Mouse (Mus musculus) left cerebral cortex, adult 18-20 months (tissue): ENCODE measurements at regions not wholly inside any gene's neighbourhood (a gene's known extent, or its start where the extent isn't known, plus 50 kb on each side); places are given as distances from the start of the nearest gene placed in this dataset.
"Not testable (repeated sequence)": the region's sequence is repeated elsewhere in the genome, so short reads cannot be mapped to it uniquely, and the experiment has no call there.

Experiments used
- DNase-seq, 2 experiments: peaks; one replicate each; pipeline ENCODE4 v3.0.0; 2021 to 2022; ENCODE audit warnings: low spot score in 2 of 2, mixed read lengths in 1 of 2

GRCm38 (mm10) chr5:68252671-68253070 is 221.0 kb downstream of the Grxcr1 start:
- DNase-seq = peak; percentile 70 to 74

- DNase-seq = no peak
These were observed 221.8 kb downstream of the Grxcr1 start for GRCm38 (mm10) chr5:68253476-68253875.

DNA sequence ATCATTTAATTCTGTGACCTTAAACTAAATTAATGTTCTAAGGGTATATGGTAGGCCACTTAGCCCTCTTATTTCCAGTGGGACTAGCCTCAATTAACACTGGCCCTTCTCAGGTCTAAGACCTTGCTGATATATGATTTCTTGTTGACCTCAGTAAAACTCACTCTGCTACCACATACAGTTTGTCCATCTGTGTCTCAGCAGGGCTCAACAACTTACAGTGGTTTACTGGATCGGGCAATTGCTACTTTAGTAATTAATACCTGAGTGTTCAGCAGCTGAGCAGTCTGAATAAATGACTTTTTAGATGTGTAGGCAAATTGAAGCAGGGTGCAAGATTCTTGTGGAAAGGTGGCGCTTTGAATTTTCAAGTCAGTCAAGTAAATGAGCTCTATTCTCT is 222.5 kb downstream of the Grxcr1 start:
- no peak for DNase-seq

- DNase-seq = no peak
These were observed 232.6 kb downstream of the Grxcr1 start for GRCm38 (mm10) chr5:68264206-68264605.

DNA sequence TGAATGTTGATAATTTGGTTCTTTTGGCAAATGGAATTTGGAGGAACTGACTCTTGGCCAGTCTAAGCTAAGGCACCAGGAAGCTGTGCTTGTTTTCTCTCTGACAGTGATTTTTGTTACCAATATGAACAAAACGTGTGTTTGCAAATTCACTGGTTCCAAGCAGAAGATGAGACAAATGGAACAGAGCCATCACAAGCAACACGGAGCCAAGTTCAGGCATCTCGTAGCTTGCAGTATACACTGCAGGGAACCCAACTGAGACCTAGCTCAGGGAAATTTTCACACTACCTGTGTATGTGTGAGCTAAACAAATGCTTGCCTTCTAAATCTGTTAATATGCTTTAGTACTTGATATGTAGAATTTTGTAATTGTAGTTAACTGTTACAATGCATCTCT is 242.6 kb downstream of the Grxcr1 start:
- DNase-seq = no peak

GRCm38 (mm10) chr5:68275558-68276263 is 244.1 kb downstream of the Grxcr1 start:
- DNase-seq = no peak

- not testable (repeated sequence) for DNase-seq
These were observed 264.1 kb downstream of the Grxcr1 start for GRCm38 (mm10) chr5:68295774-68296173.

DNA sequence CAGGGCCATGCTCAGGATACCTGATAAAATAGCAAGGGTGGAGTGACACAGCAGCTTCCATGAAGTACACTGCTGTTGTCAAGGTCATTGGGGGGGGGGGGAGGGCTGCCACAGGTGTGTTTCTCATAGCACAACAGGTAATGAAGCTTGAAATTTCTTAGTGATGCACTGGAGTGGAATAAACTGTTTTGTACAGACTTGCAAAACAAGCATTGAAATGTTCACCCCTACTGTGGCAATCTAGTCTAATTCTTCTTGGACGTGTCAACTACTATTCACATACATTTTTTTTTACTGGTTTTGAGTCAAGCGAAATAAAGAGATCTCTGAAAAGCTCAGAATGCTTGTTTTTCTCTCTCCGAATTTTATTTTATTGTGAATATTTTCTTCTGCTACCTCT is 281.6 kb downstream of the Grxcr1 start:
- no peak for DNase-seq

DNA sequence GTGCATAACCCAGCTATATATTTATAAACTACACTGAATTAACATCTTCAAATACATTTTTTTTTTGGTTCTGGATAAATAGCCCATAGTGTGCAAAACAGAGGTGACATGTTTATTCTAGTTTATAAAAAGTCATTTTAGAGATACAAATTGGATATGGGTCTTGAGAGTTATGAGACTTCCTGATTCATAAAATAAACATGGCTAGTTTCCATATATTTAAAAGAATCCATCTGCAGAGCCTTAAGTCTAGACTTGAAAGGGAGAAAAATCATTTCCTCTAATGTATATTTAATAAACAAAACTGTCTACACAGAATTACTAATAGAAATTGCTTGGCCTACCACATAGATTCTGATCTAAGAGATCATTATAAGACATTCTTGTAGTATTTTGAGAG is 287.3 kb downstream of the Grxcr1 start:
- DNase-seq = no peak

DNA sequence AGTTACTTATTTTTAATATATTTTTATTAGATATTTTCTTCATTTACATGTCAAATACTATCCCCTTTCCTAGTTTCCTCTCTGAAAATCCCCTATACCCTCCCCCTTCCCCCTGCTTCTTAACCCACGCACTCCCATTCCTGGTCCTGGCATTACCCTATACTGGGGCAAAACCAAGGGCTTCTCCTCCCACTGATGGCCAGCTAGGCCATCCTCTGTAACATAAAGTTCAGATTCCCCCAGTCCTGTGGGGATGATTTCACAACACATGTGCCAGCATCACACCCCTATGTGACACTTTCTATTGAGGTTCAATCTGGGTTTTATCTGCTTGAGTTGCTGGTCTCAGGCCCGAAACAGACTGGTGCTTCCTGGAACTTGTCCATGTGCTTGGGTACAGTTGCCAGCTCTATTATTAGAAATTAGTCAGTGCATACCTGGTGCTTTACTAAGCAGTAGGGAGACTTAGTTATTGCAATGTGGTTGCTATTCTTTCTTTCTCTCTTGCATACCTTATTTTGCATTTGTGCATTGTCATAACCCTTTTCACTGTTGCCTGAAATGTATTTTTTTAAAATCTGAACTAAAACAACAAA is 295.5 kb downstream of the Grxcr1 start:
- DNase-seq = no peak

DNA sequence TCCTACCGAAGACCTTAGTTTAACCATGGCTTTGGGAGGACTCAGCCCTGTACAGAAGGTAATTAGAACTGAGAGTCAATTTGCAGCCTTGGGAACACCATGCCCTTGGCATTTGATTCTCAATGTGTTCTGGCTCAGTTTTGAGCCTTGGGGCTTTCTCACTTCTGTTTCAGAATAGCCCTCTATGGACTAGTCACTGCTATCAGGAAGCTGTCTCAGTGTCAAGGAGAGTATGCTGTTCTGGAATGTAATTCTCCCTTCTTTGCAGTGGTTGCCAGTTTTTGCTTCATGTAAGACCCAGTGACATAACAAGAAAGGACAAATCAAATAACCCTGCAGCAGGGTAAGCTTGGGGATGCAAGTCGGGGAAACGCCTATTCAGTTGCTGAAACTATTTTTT is 297.7 kb downstream of the Grxcr1 start:
- no peak for DNase-seq

GRCm38 (mm10) chr5:68329828-68330227 is 298.2 kb downstream of the Grxcr1 start:
- no peak for DNase-seq

DNA sequence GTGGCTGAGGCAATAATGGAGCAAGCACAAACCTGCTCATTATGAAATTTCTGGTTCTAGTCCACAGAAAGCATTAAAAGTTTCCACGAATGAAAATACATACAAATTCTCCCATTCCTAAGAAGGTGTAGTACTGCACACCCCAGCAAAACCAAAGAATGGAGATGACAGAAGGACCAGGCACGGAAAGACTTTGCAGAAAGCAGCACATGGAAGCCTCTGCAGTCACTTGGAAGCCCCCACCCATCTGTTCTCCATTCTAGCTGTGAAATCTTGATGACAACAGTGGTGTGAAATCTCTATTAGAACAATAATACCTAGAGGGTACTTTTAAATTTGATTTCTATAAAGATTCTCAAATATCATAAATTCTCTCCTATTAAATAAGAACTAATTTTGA is 319.3 kb downstream of the Grxcr1 start:
- DNase-seq = no peak

DNA sequence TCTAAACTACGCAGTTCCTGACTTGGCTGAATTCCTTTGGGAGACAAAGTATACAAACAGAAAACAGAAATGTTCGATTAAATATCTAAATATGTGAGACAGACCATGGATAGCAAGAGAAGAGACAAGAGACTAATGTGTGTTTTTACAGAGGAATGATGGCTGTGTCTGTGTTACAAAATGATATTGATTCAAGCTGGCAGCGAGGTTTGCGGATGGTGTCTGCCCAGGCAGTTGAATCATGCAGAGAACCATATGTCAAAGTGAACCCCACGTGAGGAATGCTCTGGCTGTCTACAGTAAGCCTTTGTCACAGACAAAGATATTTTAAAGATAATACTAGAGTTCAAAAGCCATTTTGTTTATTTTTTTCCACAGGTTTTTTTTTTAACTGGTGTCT is 320.2 kb downstream of the Grxcr1 start:
- DNase-seq = peak; percentile 14 to 27

DNA sequence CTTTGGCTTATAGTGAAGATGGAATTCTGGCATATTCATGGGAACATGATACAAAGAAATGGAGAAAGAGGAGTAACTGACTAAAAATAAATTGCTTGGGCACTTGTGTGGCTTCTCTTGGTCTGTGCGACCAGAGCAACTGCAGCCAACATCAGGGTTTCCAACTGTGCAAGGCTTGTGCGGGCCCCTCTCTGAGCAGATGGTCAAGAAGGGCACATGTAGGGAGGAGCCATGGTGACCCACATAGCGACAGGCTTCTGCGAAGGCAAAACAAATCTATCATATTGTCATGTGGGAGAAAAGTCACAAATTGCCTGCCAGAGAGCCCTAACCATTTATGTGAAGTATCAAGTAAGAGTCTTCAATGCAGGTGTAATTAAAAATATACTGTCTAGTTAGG is 321.6 kb downstream of the Grxcr1 start:
- DNase-seq = no peak

DNA sequence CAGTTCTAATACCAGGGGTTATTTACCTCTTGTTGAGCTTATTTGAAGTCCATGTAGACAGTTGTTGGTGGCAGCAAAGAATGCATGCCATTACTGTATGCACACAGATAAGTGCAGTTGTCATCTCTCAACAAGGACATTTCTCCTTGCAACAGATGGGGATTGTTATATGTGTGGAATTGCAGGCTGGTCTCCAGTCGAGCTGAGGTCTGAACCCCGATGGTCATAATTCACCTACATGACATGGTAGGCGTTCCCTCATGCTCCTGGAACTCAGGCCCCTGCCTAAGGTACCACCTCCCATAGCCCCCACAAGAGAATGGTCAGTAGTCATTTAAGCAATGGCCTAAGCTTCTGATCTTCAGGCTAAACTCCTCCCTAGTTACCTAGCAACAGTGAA is 322.2 kb downstream of the Grxcr1 start:
- DNase-seq = not testable (repeated sequence)

DNA sequence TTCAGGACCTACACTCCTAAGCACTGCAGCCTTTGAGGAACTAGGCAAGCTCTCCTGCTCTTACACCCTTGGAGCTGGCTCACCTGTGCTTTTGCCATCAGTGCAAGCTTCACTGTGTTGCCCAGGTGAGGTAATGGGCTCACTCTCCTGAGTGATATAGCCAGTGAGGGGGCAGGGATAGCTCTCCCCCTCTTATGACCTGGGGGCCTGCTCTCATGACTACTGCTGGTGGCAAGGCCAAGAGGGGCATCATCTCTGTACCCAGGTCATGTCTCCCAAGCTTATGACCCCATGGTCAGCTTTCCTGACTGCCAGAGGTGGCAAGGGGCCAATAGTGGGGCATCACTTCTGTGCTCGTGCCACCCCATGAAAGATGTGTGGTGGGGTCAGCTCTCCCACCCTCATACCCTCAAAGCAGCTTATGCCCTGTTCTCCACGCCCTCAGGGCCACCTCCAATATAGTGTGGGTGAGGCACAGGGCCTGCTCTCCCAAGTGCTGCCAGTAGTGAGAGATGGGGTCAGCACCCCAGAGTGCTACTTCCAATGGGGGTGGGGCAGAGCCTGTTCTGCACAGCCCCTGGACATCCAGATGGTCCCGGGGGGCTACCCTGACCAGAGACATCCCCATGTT is 330.1 kb downstream of the Grxcr1 start:
- no peak for DNase-seq

- no peak for DNase-seq
These were observed 341.4 kb downstream of the Grxcr1 start for GRCm38 (mm10) chr5:68373082-68373481.
